Mouse (Mus musculus): ENCODE measurements at regions not wholly inside any gene's neighbourhood (a gene's known extent, or its start where the extent isn't known, plus 50 kb on each side); places are given as distances from the start of the nearest gene placed in this dataset.

- no peak overlapping the region for H3K9ac ChIP-seq
- 55% methylated on average over 2 of the region's 2 CpGs for WGBS
- H3K4me3 ChIP-seq = no peak overlapping the region
- no peaks in the 10 kb centered on the region for H3K4me1 ChIP-seq
- no peaks in the 10 kb centered on the region for H3K36me3 ChIP-seq (ENCODE audit: poor library complexity, severe bottlenecking)
- H3K27ac ChIP-seq = no peak overlapping the region
- no peaks in the 10 kb centered on the region for H3K27me3 ChIP-seq
- no peaks in the 10 kb centered on the region for H3K9me3 ChIP-seq (replicated peaks)
- no peak overlapping the region for H3K4me2 ChIP-seq
- ATAC-seq = no peak
Observed at GRCm38 (mm10) chr12:90664436-90664835, 73.8 kb downstream of the Dio2 start.

- WGBS = 78% methylated on average over 5 of the region's 5 CpGs
- Histone ChIP-seq H3K4me1 (no peaks in the 10 kb centered on the region), H3K9me3 (replicated peaks) (no peaks in the 10 kb centered on the region), H3K9ac (no peak overlapping the region), H3K4me3 (no peak overlapping the region), H3K36me3 (ENCODE audit: poor library complexity, severe bottlenecking) (no peaks in the 10 kb centered on the region), H3K27ac (no peak overlapping the region), H3K4me2 (no peak overlapping the region), H3K27me3 (no peaks in the 10 kb centered on the region)
- ATAC-seq = no peak
Observed at GRCm38 (mm10) chr12:90645452-90645851, 92.8 kb downstream of the Dio2 start.

GRCm38 (mm10) chr12:90643891-90644290 lies 94.3 kb downstream of the Dio2 start:
- H3K4me2 ChIP-seq = no peak overlapping the region
- no peak overlapping the region for H3K9ac ChIP-seq
- H3K9me3 ChIP-seq (replicated peaks) = no peaks in the 10 kb centered on the region
- H3K27me3 ChIP-seq = no peaks in the 10 kb centered on the region
- H3K4me3 ChIP-seq = no peak overlapping the region
- no peak for ATAC-seq
- no peak overlapping the region for H3K27ac ChIP-seq
- H3K4me1 ChIP-seq = no peaks in the 10 kb centered on the region
- WGBS = 34% methylated on average over 1 of the region's 1 CpGs
- H3K36me3 ChIP-seq (ENCODE audit: poor library complexity, severe bottlenecking) = no peaks in the 10 kb centered on the region

- no peaks in the 10 kb centered on the region for H3K27me3 ChIP-seq
- no peak overlapping the region for H3K4me2 ChIP-seq
- H3K9ac ChIP-seq = no peak overlapping the region
- no peak for ATAC-seq
- no peaks in the 10 kb centered on the region for H3K9me3 ChIP-seq (replicated peaks)
- H3K36me3 ChIP-seq (ENCODE audit: poor library complexity, severe bottlenecking) = no peaks in the 10 kb centered on the region
- H3K4me1 ChIP-seq = no peaks in the 10 kb centered on the region
- no peak overlapping the region for H3K27ac ChIP-seq
- no peak overlapping the region for H3K4me3 ChIP-seq
Observed at GRCm38 (mm10) chr12:90624856-90625255, 113.4 kb downstream of the Dio2 start.

GRCm38 (mm10) chr12:90623426-90623825 lies 114.8 kb downstream of the Dio2 start:
- Histone ChIP-seq H3K9ac (no peak overlapping the region), H3K4me1 (no peaks in the 10 kb centered on the region), H3K27me3 (no peaks in the 10 kb centered on the region), H3K36me3 (ENCODE audit: poor library complexity, severe bottlenecking) (no peaks in the 10 kb centered on the region), H3K27ac (no peak overlapping the region), H3K4me3 (no peak overlapping the region), H3K4me2 (no peak overlapping the region), H3K9me3 (replicated peaks) (no peaks in the 10 kb centered on the region)
- ATAC-seq = no peak
- WGBS = 84% methylated on average over 2 of the region's 2 CpGs

- Histone ChIP-seq H3K4me1 (no peaks in the 10 kb centered on the region), H3K27me3 (no peaks in the 10 kb centered on the region), H3K27ac (no peak overlapping the region), H3K4me2 (no peak overlapping the region), H3K4me3 (no peak overlapping the region), H3K36me3 (ENCODE audit: poor library complexity, severe bottlenecking) (no peaks in the 10 kb centered on the region), H3K9ac (no peak overlapping the region), H3K9me3 (replicated peaks) (no peaks in the 10 kb centered on the region)
- 65% methylated on average over 2 of the region's 2 CpGs for WGBS
- no peak for ATAC-seq
Observed at GRCm38 (mm10) chr12:90608810-90609209, 129.4 kb downstream of the Dio2 start.

- WGBS = 80% methylated on average over 6 of the region's 6 CpGs
Observed at GRCm38 (mm10) chr12:90607894-90608293, 130.3 kb downstream of the Dio2 start.

GRCm38 (mm10) chr12:90580006-90580405 lies 158.2 kb downstream of the Dio2 start:
- Histone ChIP-seq H3K27ac (no peak overlapping the region), H3K36me3 (ENCODE audit: poor library complexity, severe bottlenecking) (no peaks in the 10 kb centered on the region), H3K9ac (no peak overlapping the region), H3K4me1 (no peaks in the 10 kb centered on the region), H3K4me2 (no peak overlapping the region), H3K27me3 (no peaks in the 10 kb centered on the region), H3K9me3 (replicated peaks) (no peaks in the 10 kb centered on the region), H3K4me3 (no peak overlapping the region)
- WGBS = 92% methylated on average over 3 of the region's 3 CpGs
- ATAC-seq = no peak

More at GRCm38 (mm10) chr12:90607894-90608293, 130.3 kb downstream of the Dio2 start:
- ATAC-seq = no peak
- no peak overlapping the region for H3K9ac ChIP-seq
- H3K4me2 ChIP-seq = no peak overlapping the region
- H3K4me1 ChIP-seq = no peaks in the 10 kb centered on the region
- no peak overlapping the region for H3K4me3 ChIP-seq
- H3K9me3 ChIP-seq (replicated peaks) = no peaks in the 10 kb centered on the region
- no peak overlapping the region for H3K27ac ChIP-seq
- H3K27me3 ChIP-seq = no peaks in the 10 kb centered on the region
- no peaks in the 10 kb centered on the region for H3K36me3 ChIP-seq (ENCODE audit: poor library complexity, severe bottlenecking)

GRCm38 (mm10) chr12:90576103-90576502 lies 162.1 kb downstream of the Dio2 start:
- no peak overlapping the region for H3K27ac ChIP-seq
- no peaks in the 10 kb centered on the region for H3K4me1 ChIP-seq
- 48% methylated on average over 2 of the region's 2 CpGs for WGBS
- H3K4me3 ChIP-seq = no peak overlapping the region
- no peak overlapping the region for H3K4me2 ChIP-seq
- ATAC-seq = no peak
- H3K9me3 ChIP-seq (replicated peaks) = no peaks in the 10 kb centered on the region
- H3K36me3 ChIP-seq (ENCODE audit: poor library complexity, severe bottlenecking) = no peaks in the 10 kb centered on the region
- no peaks in the 10 kb centered on the region for H3K27me3 ChIP-seq
- no peak overlapping the region for H3K9ac ChIP-seq

- H3K4me3 ChIP-seq = no peak overlapping the region
- no peaks in the 10 kb centered on the region for H3K27me3 ChIP-seq
- H3K4me1 ChIP-seq = no peaks in the 10 kb centered on the region
- no peak overlapping the region for H3K4me2 ChIP-seq
- H3K9me3 ChIP-seq (replicated peaks) = no peaks in the 10 kb centered on the region
- H3K36me3 ChIP-seq (ENCODE audit: poor library complexity, severe bottlenecking) = no peaks in the 10 kb centered on the region
- 66% methylated on average over 5 of the region's 5 CpGs for WGBS
- no peak overlapping the region for H3K9ac ChIP-seq
- no peak overlapping the region for H3K27ac ChIP-seq
- no peak for ATAC-seq
Observed at GRCm38 (mm10) chr12:90571907-90572306, 166.3 kb downstream of the Dio2 start.

- Histone ChIP-seq H3K36me3 (ENCODE audit: poor library complexity, severe bottlenecking) (no peaks in the 10 kb centered on the region), H3K9ac (no peak overlapping the region), H3K4me2 (no peak overlapping the region), H3K27me3 (no peaks in the 10 kb centered on the region), H3K9me3 (replicated peaks) (no peaks in the 10 kb centered on the region), H3K27ac (no peak overlapping the region), H3K4me3 (no peak overlapping the region), H3K4me1 (no peaks in the 10 kb centered on the region)
- 0% methylated on average over 2 of the region's 2 CpGs for WGBS
- no peak for ATAC-seq
Observed at GRCm38 (mm10) chr12:90571506-90571905, 166.7 kb downstream of the Dio2 start.

GRCm38 (mm10) chr12:90566349-90566748 lies 171.9 kb downstream of the Dio2 start:
- Histone ChIP-seq H3K4me1 (no peaks in the 10 kb centered on the region), H3K4me2 (no peak overlapping the region), H3K9me3 (replicated peaks) (no peaks in the 10 kb centered on the region), H3K4me3 (no peak overlapping the region), H3K27ac (no peak overlapping the region), H3K9ac (no peak overlapping the region), H3K36me3 (ENCODE audit: poor library complexity, severe bottlenecking) (no peaks in the 10 kb centered on the region), H3K27me3 (no peaks in the 10 kb centered on the region)
- 0 out of 2 replicates have a peak, but pooled peaks have one; percentile 41 for ATAC-seq
- WGBS = 86% methylated on average over 6 of the region's 6 CpGs

GRCm38 (mm10) chr12:90565051-90565450 lies 173.2 kb downstream of the Dio2 start:
- H3K36me3 ChIP-seq (ENCODE audit: poor library complexity, severe bottlenecking) = no peaks in the 10 kb centered on the region
- H3K9ac ChIP-seq = no peak overlapping the region
- WGBS = 88% methylated on average over 3 of the region's 3 CpGs
- ATAC-seq = 0 out of 2 replicates have a peak, but pooled peaks have one; percentile 55
- no peaks in the 10 kb centered on the region for H3K27me3 ChIP-seq
- H3K4me1 ChIP-seq = no peaks in the 10 kb centered on the region
- H3K4me2 ChIP-seq = no peak overlapping the region
- no peak overlapping the region for H3K27ac ChIP-seq
- H3K4me3 ChIP-seq = no peak overlapping the region
- H3K9me3 ChIP-seq (replicated peaks) = no peaks in the 10 kb centered on the region

All from forebrain, embryonic 13.5 days (tissue).